Mouse (Mus musculus) left cerebral cortex, postnatal 10 days (tissue): ENCODE data around the gene Mmp23. TPM values are rescaled to one million over a fixed set of nuclear protein-coding genes. Genes with fewer than 3 reads are reported as not detected.
"Not testable (repeated sequence)": the region's sequence is repeated elsewhere in the genome, so short reads cannot be mapped to it uniquely, and the experiment has no call there.

Experiments used
- DNase-seq, 2 experiments: peaks; one replicate each; pipeline ENCODE4 v3.0.0; 2021 to 2022; ENCODE audit warnings: low spot score in 2 of 2, mixed read lengths in 1 of 2; ENCODE audit errors: extremely low spot score in 1 of 2
- intact Hi-C: fragments of 180-260 bp; cut with DNase I; formaldehyde crosslinking; loops from one replicate; pipeline ENCODE4 v1.15.1; 2025
- total RNA-seq, 2 experiments: library from RNA; stranded (reverse); gene quantifications; 2 replicates each; pipeline ENCODE4 v1.2.3; 2021

Mmp23 gene
- 1 to 10 TPM; 2.1 to 2.2 TPM for total RNA-seq

DNA sequence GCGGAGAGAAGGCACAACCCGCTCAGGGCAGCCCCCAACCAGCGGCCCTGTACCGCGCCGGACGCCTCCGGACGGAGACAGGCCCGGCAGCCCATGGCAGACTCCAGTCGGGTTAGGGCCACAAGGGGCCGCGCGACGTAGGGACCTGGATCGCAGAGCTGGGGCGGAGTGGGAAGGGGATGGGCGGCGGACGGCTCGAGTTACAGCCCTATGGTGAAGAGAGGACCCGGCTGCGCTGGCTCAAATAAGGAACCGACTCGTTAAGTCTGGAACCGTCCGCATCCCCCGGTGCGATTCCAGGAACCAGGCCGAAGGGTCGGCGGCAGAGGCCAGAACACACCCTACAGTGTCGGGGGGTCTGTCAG is at the start of gene Mmp23:
Mmp23 (minus strand) TSS at position 299 of the 365 bp plus-strand sequence.
- DNase-seq = peak in 1 of 2 experiments; percentile 61
- intact Hi-C loops = no loop called here

DNA sequence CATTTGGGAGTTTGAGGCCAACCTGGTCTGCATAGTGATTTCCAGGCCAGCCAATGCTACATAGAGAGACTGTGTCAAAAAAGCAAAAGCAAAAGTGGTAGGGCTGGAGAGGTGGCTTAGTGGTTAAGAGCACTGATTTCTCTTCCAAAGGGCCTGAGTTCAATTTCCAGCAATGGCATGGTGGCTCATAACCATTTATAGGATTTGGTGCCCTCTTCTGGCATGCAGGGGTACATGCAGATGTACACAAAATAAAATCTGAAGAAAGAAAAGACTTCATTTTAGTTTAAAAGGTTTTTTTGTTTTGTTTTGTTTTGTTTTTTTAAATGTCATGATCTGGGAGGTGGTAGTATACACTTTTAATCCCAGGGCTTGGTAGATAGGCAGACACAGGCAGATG is 47.2 kb upstream of the Mmp23 start:
- DNase-seq = no peak
- intact Hi-C loops = no loop called here

DNA sequence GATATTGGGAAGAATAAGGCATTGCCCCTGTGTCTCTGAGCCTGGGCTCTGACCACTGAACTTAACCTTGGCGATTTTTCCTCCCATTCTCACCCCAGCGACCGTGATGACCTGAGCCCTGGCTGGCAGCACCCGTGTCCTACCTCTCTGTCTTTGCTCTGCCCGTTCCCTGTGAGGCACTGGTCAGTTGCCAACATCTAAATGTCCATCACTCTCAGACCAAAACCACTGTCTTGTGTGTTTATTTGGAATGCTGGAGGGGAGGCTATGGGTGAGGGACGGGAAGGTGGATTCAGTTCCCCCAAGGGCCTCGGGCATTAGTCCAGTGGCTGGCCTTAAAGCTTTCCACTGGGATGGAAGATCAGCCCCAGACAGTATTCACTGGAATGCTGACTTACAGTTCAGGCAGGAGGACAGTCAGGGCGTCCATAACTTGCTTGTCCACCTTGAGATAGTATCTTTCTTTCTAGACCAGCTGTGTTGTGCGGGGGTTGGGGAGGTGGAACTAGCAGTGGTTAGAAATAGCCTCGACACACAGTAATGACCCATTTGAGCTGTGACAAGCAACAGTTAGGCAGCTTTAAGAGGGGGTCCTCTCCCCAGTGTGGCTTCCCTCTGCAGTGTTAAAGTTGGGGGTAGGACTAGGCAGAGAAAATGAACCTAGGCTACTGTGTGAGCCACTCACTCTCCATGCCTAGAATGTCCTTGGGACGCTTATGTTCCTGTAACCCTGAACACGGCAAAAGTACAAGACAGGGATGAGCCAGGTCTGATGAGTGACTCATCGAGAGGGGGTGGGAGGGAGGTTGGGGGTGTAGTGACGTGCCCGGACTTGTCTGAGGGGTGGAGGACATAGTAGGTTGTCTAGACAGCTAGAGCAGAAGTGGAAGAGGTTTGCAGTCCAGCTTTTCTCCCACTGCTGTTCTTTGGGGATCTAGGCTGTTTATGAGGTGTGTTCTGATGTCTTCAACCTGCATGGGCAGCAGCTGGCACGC is 43.4 kb upstream of the Mmp23 start:
- intact Hi-C loops = no loop called here
- no peak for DNase-seq

DNA sequence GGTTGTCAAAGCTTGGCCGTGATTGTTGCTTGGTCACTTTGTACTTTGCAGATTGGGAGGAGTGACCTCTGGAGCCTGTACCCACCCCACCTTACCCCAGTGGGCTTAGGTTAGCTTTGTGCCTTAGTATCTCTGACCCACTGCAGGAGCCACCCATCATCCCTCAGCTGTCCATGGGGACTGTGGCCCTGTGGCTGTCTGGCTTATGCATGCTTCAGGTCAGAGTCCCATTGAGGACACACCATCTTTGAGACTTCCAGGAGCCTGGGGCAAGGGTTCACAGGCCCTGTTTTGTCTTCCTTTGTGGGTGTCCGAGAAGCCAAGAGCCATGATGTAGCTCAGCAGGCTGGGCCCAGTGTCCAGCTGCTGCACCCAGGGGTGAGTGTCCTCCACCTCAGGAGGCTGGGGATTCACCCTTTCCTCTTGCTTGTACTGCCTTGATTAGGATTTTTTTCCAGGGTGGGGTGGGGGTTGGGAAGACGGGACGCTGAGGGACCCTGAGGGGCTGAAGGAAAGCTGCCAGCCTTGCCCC is 42.4 kb upstream of the Mmp23 start:
- DNase-seq = no peak
- intact Hi-C loops = no loop called here

DNA sequence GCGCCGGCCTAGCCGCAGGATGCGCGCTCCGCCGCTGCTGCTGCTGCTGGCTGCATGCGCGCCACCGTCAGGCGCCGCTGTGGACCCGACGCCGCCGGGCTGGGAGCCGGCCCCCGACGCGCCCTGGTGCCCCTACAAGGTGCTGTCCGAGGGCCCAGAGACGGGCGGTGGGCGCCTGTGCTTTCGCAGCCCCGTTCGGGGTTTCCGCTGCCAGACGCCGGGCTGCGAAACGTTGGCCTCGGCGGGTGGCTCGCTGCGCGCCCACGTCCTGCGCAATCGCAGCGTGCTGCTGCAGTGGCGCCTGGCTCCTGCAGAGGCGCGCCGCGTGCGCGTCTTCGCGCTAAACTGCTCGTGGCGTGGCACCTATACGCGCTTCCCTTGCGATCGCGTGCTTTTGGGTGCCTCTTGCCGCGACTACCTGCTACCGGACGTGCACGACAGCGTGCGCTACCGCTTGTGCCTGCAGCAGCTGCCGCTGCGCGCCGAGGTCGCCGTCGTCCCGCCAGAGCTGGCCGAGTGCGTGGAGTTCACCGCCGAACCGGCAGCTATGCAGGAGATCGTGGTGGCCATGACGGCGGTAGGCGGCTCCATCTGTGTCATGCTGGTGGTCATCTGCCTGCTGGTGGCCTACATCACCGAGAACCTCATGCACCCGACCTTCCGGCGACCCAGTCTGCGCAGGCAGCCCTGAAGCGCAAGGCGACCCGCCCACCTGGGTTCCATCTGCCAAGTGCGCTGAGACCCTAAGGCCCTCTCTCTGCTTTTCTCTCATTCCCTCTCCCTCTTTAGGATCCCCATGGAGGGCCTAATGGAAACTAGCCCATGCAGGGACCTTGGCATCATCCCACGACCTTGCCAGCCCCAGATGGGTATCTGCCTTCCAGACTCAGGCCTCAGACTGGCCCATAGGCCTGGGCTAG is 41.6 kb upstream of the Mmp23 start:
- intact Hi-C loops = no loop called here
- DNase-seq = peak; percentile 76 to 85

DNA sequence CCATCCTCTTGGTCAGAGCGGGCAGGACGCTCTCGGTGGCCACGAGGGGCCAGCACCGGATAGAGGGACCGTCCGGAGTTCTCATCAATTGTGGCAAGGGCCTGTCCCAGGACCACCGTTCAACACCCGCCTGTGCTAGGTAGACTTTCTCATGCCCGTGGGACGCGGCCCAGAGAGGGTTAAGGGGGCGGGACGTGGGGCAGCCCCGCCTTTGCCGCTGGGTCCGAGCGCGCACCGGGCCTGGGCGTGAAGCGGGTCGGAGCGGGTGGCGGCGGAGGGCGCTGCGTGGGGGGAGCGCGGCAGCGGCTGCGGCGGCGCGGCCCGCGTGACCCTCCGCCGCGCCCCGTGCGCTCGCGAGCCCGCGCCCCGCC is 40.9 kb upstream of the Mmp23 start, which contains the start of gene Fndc10:
Fndc10 (plus strand) TSS at position 232 of the 371 bp plus-strand sequence.
- intact Hi-C loops = no loop called here
- peak in 1 of 2 experiments; percentile 89 for DNase-seq

DNA sequence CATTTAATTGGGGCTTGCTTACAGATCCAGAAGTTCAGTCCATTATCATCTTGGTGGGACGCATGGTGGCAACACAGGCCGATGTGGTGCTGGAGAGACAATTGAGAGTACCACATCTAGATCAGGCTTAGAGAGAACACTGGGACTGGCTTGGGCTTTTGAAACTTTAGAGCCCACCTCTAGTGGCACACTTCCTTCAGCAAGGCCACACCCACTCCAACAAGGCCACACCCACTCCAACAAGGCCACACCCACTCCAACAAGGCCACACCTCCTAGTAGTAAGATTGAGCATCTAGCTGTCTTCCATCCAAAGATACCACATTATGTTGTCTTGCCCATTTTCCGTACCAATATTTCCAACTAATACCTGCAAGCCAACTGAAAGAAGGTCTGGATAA is 39.2 kb upstream of the Mmp23 start:
- intact Hi-C loops = no loop called here
- no peak for DNase-seq

DNA sequence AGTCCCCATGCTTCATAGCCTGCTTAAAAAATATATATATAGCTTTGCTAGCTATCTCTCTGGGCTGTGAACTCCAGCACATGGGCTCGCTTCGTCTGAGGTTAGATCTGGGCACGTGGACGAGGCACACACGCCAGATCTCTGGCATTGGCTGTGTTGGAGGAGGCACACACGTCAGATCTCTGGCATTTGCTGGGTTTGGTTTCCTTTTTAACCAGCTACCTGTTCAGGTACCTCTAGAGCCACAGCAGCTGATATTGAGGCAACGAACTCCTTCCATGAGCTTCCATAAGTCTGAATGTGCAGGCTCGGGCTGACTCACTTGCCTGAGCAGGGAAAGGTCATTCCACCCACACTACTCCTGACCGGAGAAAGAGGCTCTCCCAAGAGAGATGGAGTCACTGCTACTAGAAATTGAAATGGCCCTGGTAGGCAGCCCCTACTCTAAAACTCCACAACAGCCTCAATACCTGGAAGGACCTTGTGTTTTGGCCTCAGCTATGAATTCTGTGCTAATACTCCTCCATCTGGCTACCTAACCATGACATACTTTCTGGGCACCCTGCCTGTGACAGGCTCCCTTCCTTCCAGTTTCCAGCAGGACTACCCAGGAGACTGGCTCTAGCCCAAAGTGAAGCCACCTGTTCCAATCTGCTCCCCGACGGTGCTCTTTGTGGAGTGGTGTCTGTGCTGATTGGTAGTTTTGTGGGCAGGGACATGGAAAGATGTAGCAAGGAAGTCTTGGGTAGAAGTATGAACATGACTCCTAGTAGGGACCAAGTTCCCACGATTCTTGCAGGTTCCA is 37.6 kb upstream of the Mmp23 start:
- intact Hi-C loops = no loop called here
- peak in 1 of 2 experiments; percentile 43 for DNase-seq

DNA sequence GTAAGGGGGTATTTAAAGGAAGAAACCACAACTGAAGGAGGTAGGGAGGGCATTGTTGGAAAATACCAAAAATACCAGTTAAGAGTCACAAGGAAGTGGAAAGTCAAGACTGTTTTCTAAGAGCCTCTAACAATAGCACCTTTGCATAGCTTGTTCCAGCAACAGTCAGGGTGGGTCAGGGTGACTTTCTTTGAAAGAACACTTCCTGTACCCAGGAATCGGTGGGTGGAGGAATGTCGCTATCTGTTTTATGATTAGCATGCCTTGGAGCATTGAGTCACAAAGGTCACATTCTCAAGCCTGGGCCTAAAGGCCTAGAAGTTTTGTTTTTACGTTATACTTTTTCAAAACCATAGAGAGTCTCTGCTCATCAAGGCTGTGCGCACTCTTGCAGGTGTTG is 34.6 kb upstream of the Mmp23 start:
- intact Hi-C loops, DNase-seq: not testable (repeated sequence)

DNA sequence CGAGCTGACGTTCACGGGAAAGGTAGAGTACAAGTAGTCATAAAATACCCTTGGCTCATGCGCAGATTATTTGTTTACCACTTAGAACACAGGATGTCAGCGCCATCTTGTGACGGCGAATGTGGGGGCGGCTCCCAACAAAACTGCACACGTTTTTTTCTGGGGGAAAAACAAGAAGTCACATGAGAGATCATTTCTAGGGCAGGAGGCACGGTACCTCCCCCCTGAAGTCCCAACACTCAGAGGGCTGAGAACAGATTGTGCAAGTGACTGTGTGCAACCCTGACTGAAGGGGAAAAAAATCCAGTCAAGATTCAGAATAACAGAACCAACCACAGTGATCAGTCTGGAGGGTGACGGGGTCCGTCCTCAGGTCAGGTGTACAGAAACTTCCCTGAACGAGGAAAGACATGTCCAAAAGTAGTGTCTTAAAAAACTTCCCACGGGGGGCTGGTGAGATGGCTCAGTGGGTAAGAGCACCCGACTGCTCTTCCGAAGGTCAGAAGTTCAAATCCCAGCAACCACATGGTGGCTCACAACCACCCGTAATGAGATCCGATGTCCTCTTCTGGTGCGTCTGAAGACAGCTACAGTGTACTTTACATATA is 30.6 kb upstream of the Mmp23 start:
- intact Hi-C loops, DNase-seq: not testable (repeated sequence)

DNA sequence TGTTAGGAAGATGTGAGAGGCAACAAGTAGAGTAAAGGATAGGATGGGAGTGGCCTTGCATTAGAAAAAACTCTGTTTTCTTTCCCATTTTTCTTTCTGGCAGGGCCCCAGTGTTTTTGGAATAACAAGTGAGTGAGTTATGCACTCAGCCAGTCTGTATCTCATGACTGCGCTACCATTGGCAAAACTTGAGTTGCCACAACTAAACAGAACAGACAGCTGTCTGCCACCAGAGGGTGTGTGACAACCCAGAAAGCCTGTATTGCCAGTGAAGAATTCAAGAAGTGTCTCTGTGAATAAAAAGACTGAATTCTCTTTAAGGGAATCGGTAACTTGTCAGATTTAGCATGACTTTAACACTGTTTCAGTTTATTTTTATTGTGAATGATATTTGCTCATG is 22.8 kb upstream of the Mmp23 start:
- intact Hi-C loops = no loop called here
- peak in 1 of 2 experiments; percentile 41 for DNase-seq

DNA sequence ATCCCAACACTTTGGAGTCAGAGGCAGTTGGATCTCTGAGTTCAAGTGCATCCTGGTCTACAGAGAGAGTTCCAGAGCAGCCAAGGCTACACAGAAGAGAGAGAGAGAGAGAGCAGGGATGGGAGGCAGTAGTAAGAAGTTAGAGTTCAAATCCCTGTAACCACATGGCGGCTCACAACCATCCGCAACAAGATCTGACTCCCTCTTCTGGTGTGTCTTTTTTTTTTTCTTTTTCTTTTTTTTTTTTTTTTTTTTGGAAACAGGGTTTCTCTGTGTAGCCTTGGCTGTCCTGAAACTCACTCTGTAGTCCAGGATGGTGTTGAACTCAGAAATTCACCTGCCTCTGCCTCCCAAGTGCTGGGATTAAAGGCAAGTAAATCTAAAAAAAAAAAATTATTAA is 18.9 kb upstream of the Mmp23 start:
- DNase-seq = no peak
- intact Hi-C loops = no loop called here

DNA sequence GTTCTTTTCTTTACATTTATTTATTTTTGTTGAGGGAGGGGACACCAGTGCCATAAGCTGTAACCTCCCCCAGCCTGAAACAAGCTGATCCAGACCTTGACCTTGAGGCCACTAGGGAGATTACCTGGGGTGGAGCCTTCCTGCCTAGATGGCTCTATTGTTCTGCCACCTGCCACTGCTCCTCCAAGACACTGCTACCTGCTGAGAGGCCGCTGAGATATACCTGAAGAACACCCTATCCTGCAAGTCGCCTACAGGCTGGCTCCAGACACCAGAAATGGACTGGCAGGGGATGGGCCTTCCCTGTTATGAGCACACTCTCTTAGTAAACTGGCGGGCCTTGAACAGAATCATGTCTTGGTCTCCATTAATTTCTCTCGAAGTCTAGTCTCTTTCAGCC is 17.1 kb upstream of the Mmp23 start:
- intact Hi-C loops, DNase-seq: not testable (repeated sequence)

DNA sequence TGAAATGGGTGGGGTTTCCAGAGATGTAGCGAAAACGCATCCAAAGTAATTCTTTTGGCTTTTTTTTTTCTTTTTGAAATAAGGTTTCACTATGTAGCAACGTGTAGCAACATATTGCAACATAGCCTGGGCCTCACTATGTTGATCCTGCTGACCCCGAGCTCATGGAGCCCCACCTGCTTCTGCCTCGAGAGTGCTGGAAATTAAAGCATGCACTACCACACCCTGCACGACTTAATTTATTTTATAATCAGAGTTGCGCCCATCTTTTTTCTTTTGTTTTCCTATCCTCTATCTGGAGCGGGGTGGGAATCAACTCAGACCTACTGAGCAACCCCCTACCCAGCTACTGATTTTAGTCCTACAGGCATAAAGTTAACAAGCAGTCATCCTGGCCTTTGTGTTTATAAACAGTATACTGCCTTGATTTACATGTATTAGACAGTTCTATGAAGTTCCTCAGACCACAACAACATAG is 16.5 kb upstream of the Mmp23 start:
- intact Hi-C loops = no loop called here
- no peak for DNase-seq

DNA sequence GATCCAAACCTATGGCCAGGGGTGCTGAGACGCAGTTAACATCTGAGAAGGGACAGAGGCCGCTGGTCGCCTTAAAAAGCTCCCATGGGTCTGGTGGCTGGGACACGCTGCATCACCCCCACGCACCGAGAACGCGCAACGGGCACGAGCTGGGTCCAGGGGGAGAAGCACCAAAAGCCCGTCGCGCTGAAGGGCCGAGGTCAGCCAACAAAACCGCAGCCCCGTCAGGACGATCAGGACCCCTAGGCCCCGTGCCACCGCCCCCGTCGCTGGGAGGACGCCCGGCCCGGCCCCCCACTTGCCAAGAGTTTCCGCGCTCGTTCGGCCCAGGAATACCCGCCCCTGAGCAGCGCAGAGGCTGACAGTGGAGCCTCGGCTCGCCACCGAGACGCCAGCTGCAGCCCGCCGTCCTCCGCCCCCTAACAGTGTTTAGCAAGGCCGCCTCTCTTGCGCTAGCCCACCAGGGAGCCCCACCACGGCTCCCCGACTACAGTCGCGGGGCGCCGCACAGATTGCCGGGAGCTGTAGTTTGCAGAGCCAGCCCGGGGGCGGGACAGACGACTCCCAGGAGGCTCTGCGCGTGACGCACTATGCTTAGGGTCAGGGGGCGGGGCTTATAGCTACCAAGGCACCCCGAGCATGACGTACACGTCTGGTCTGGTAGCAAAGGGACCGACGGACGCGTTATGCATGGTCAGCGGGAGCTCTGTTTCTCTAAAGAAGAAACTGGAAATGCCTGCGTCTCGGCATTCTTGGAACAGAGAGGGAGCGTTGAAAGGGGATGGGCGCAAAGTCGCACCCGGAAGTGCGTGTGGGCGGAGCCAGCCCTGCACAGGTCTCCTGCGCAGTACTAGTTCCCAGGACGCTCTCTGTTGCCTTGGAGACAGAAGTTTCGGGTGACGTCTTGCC is 15.8 kb upstream of the Mmp23 start, which contains the start of gene Mib2:
Mib2 (minus strand) TSS at position 510 of the 909 bp plus-strand sequence.
- DNase-seq = peak; percentile 95 to 99
- intact Hi-C loops = no loop called here

DNA sequence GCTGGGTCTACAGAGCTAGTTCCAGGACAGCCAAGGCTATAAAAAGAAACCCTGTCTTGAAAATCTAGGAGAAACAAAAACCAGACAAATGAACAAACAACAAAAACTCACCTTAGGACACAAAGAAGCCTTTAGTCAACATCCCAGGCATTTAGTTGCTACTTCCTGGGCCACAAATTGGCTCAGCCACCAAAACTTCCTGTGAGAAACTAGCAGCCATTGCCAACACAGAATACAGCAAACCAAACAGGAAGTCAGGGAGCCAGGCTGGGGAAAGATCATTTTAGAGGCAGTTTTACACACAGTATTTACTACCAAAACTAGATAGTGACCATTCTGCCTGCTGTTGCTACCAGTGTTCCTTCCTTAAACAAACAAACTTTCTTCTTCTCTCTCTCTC is 13.7 kb upstream of the Mmp23 start:
- no peak for DNase-seq
- intact Hi-C loops = no loop called here

DNA sequence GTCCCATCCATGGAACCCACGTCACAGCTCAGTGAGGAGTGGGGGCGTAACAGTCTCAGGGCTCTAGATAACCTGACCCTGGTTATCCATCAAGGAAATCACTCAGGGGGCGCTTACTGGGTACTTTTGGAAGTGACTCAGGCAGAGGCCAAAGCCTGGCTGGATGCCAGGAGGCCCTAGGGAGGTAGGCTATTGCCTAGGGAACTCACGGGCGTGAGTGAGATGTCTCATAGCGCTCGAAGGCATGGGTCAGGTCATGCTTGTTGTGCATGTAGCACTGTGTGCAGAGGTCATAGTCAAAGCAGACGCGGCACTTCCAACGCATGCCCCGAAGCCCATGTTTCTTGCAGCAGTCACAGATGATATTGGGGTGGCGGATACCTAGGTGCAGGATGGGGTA is 7.5 kb upstream of the Mmp23 start:
- intact Hi-C loops = no loop called here
- DNase-seq = no peak
